Mouse (Mus musculus): ENCODE measurements around the gene Myb. TPM values are rescaled to one million over a fixed set of nuclear protein-coding genes. Genes with fewer than 3 reads are reported as not detected.

Myb gene
- total RNA-seq, 2 experiments from 2014 or later, result 0.14 TPM; not detected in 1

DNA sequence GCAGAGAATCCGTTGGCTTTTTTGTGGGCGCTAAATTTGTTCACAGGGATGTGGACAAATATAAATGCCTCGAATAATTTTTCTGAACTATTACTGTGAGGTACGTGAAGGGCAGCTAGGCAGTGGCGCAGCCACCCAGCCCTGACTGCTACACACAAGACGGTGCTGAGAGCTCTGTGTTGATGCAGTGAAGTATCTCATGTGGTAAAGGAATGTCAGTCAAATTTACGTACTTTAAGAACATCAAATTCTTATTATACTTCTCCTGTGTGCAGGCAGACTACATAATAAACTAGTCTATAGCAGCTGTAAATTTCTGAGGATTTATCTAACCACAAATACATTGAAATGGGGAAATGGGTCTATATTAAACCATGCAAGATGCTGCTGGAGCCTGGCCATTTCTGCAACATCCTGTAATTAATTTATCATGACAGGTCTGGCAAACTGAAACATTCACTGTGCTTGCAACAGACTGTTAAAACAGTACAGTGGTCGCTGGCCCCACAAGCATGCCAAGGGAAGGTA, 77.3 kb downstream of the Myb start:
- no peak for DNase-seq (ENCODE audit: low spot score)

DNA sequence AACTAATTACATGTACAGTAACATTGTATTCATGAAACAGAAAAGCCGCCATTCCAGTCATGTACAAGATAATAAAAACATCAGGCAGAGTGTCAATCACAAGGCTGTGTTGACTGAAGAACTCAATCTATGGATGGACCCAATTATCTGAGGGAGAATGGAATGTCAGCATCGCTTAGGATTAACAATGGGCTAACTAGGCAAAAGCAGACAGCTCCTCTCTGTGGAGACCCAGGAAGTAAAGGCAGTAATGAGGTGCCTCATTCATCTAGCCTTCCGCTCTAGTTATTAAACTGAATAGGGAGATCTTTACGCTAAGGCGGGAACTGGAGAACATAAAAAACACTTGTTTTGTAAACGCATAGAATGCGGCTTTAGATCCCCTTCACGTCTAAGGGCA, 78.3 kb downstream of the Myb start:
- DNase-seq (ENCODE audit: low spot score), result no peak

DNA sequence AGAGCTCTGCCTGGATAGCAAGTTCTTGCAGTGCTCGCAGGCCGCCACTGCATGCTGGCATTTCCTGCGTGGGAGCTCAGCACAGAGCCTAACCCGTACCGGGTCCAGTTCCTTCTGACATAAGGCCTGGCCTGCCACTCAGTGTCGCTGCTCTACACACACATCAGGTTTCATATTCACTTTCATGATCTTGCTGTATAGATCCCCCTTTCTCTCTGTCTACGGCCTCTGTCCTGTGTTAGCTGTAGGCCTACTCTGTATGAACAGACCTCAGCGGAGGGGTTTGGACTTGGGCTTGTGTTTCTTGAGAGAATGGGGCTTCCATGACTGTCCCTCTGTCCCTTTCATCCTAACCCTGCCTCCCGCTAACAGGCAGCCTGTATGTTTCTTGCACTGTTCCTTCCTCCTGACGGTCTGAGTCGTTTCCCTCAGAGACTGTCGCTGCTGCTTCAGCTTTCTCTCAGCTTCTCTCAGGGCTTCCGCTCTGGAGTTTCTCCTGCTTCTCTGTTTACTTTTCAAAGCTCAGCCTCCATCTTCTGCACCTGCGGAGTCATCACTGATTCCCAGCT, 83.5 kb downstream of the Myb start:
- no peak for DNase-seq (ENCODE audit: low spot score)

DNA sequence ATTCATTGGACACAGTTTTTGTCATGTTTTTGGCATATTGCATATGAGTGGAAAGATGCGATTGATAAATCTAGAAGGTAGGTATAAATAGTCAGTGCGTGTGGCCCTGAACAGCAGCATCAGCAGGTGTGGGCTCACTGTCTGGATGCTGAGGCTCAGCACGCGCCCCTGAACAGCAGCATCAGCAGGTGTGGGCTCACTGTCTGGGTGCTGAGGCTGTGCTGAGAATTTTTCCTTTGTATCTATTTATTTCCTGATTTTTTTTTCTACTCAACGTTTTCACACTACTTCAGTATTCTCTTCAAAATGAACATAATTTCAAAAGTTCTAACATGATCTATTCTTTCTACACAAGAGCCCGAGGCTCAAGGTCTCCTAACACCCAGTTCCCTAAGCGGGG, 84.1 kb downstream of the Myb start:
- no peak for DNase-seq (ENCODE audit: low spot score)

DNA sequence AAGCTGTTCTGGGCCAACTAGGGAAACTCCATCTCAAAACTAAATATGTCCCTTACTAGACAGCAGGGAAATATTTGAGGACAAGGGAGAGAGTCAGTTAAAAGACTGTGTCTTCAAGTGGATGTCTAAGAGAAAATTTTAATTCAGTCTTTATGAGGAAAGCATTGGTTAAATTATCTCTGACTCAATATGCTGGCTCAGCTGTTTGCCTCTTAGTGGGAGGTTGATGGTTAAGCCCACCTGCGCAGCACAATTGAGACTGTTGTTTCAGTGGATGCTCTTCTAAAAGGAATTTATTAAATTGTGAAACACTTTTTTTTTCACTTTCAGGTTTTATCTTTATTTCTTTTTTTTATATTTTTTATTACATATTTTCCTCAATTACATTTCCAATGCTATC, 84.6 kb downstream of the Myb start:
- DNase-seq (ENCODE audit: low spot score), result no peak

Other genes starting within 250 kb of the Myb start
- gene Ahi1, start 208.4 kb downstream of the Myb start, total RNA-seq (2021), result under 1 TPM; 0.50 to 0.88 TPM
- 10 to 100 TPM; 61.6 to 63.1 TPM for gene Hbs1l, start 135.0 kb upstream of the Myb start, total RNA-seq (2021)
- gene Aldh8a1, start 216.3 kb upstream of the Myb start, total RNA-seq (2021), result not detected

Data from gastrocnemius, adult 18-20 months (tissue).